Mouse (Mus musculus) E14TG2a.4 (cell line): Measurements from ENCODE around the gene Klhdc8b.

Experiments
- CTCF ChIP-seq: conservative IDR thresholded peaks from 2 replicates; pipeline ENCODE4 v1.5.1; 2014; ENCODE audit warnings: low read length
- NANOG ChIP-seq: IDR thresholded peaks from 2 replicates; pipeline ENCODE4 v1.6.1; 2014; ENCODE audit warnings: borderline replicate concordance, low read length, mixed read lengths
- POU5F1 ChIP-seq: IDR thresholded peaks from 2 replicates; pipeline ENCODE4 v1.6.1; 2014; ENCODE audit warnings: low read length, borderline replicate concordance

GRCm38 (mm10) chr9:108398324-108398723 is 63.1 kb downstream of the Klhdc8b start:
- TF ChIP-seq CTCF: no peak
- TF ChIP-seq NANOG: no peak
- no peak for TF ChIP-seq POU5F1
